Mouse (Mus musculus) midbrain, embryonic 14.5 days (tissue): ENCODE results near the gene Fsd1. TPM values are rescaled to one million over a fixed set of nuclear protein-coding genes. Genes with fewer than 3 reads are reported as not detected.

Experiments used
- ATAC-seq: fragments of 200-750 bp; cut with Nextera tagmentation; 2 replicates; pipeline ENCODE4 v1.8.0; 2017; ENCODE audit warnings: moderate number of reproducible peaks, moderate library complexity; ENCODE audit not compliant: low FRiP score, low TSS enrichment
- DNase-seq: peaks from one replicate; pipeline ENCODE4 v3.0.0-alpha.2; 2015
- H3K27ac ChIP-seq: fragments of 300-500 bp; sonication (generic); replicated peaks from 2 replicates; pipeline ENCODE4 v1.5.1; 2014; ENCODE audit warnings: mild to moderate bottlenecking, low read depth, low read length, moderate library complexity
- H3K27me3 ChIP-seq: fragments of 300-500 bp; sonication (generic); 2 replicates; pipeline ENCODE4 v1.6.1; 2014; ENCODE audit warnings: low read length, control low read depth, mixed read lengths; ENCODE audit not compliant: control insufficient read depth, insufficient read depth
- H3K36me3 ChIP-seq: fragments of 300-500 bp; sonication (generic); 2 replicates; pipeline ENCODE4 v1.6.1; 2014; ENCODE audit warnings: low read length, control low read depth; ENCODE audit not compliant: control insufficient read depth, insufficient read depth
- H3K4me1 ChIP-seq: fragments of 300-500 bp; sonication (generic); 2 replicates; pipeline ENCODE4 v1.6.1; 2014; ENCODE audit warnings: mild to moderate bottlenecking, antibody characterized with exemption, low read length, control low read depth; ENCODE audit not compliant: control insufficient read depth, insufficient read depth
- H3K4me2 ChIP-seq: fragments of 300-500 bp; sonication (generic); 2 replicates; pipeline ENCODE4 v1.6.1; 2014; ENCODE audit warnings: mild to moderate bottlenecking, low read length, moderate library complexity
- H3K4me3 ChIP-seq: fragments of 300-500 bp; sonication (generic); replicated peaks from 2 replicates; pipeline ENCODE4 v1.5.1; 2014; ENCODE audit warnings: low read depth, low read length
- H3K9ac ChIP-seq: fragments of 300-500 bp; sonication (generic); replicated peaks from 2 replicates; pipeline ENCODE4 v1.6.1; 2014; ENCODE audit warnings: mild to moderate bottlenecking, low read length, moderate library complexity
- H3K9me3 ChIP-seq: fragments of 300-500 bp; sonication (generic); 2 replicates; pipeline ENCODE4 v1.6.1; 2016; ENCODE audit warnings: low read length, control low read depth, mixed read lengths; ENCODE audit not compliant: control insufficient read depth
- WGBS: fragments of 180-500 bp; shearing (Covaris S2); extraction: QIAGEN DNeasy Blood & Tissue Kit; methylation state at CpG from one replicate; pipeline ENCODE4 v1.1.7; 2014; 5-methylcytosine and 5-hydroxymethylcytosine counted together
- polyA plus RNA-seq: library from polyadenylated mRNA; unstranded; fragments of >200 nt; fragmentation: Nextera tagmentation; extraction: Ambion mirVana; gene quantifications from 2 replicates; pipeline ENCODE4 v1.2.1, GENCODE M21; 2014

Fsd1 gene
- polyA plus RNA-seq, 1 experiment from 2014 or later = 141 TPM

GRCm38 (mm10) chr17:55999794-56000499, 13.6 kb downstream of the Fsd1 start:
- Histone ChIP-seq H3K27me3 (peaks cover 9% of the 10 kb centered on the region; the same call in 1 of the 2 replicates), H3K4me2 (no peak overlapping the region), H3K9me3 (no peaks in the 10 kb centered on the region), H3K4me3 (no peak overlapping the region), H3K9ac (no peak overlapping the region), H3K36me3 (peaks cover 27% of the 10 kb centered on the region), H3K27ac (no peak overlapping the region), H3K4me1 (no peaks in the 10 kb centered on the region)
- ATAC-seq = peak; percentile 32; the same call in 1 of the 2 replicates
- 10% methylated on average over 30 of the region's 30 CpGs for WGBS
- DNase-seq = no peak

- H3K4me1 ChIP-seq = peaks cover 4% of the 10 kb centered on the region; the same call in 1 of the 2 replicates
- no peak overlapping the region for H3K4me2 ChIP-seq
- no peak overlapping the region for H3K27ac ChIP-seq
- no peaks in the 10 kb centered on the region for H3K9me3 ChIP-seq
- H3K27me3 ChIP-seq = peaks cover 9% of the 10 kb centered on the region; the same call in 1 of the 2 replicates
- H3K9ac ChIP-seq = no peak overlapping the region
- ATAC-seq (no peak), DNase-seq (no peak)
- no peak overlapping the region for H3K4me3 ChIP-seq
- H3K36me3 ChIP-seq = no peaks in the 10 kb centered on the region
- 92% methylated on average over 3 of the region's 3 CpGs for WGBS
Observed at GRCm38 (mm10) chr17:56003000-56003399, 16.7 kb downstream of the Fsd1 start.

GRCm38 (mm10) chr17:56005415-56006061, 19.2 kb downstream of the Fsd1 start, which contains the start of the genes Stap2 and Mpnd:
Gene Stap2, minus strand, starts transcription at chr17:56005584.
Gene Mpnd, plus strand, starts transcription at chr17:56005711.
- 55% methylated on average over 13 of the region's 13 CpGs for WGBS
- DNase-seq = peak; percentile 84

DNA sequence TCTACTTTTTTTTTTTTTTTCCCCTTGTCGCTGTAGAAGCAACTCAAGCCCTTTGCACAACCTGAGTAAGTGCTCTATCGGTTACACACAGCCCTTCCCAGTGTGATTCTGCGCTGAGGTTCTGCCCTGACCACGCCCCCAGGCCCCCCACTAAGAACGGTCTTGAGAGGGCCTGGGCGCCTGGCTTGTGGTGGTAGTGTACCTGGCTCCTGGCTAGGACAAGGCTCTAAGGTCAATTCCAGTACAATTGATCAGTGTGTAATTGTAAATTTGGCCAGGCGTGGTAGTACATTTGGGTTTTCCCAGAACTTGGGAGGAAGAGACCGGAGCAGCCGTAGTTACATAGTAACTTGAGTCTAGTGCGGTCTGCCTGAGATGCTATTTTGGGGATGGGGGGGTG, 20.6 kb downstream of the Fsd1 start:
- Histone ChIP-seq H3K36me3 (peaks cover 12% of the 10 kb centered on the region), H3K4me1 (peaks cover 21% of the 10 kb centered on the region), H3K4me3 (no peak overlapping the region), H3K9ac (no peak overlapping the region), H3K27ac (peak overlapping the region; percentile 97; the same call in 1 of the 2 replicates), H3K9me3 (no peaks in the 10 kb centered on the region), H3K27me3 (no peaks in the 10 kb centered on the region), H3K4me2 (no peak overlapping the region)
- no peak for DNase-seq
- WGBS = 53% methylated on average over 10 of the region's 10 CpGs
- no peak for ATAC-seq

More at GRCm38 (mm10) chr17:56005415-56006061, 19.2 kb downstream of the Fsd1 start, which contains the start of the genes Stap2 and Mpnd:
- H3K4me1 ChIP-seq = peaks cover 12% of the 10 kb centered on the region
- H3K4me3 ChIP-seq = no peak within 1 kb of the TSS
- peaks cover 3% of the 10 kb centered on the region; the same call in 1 of the 2 replicates for H3K27me3 ChIP-seq
- H3K9me3 ChIP-seq = no peaks in the 10 kb centered on the region
- no peaks in the 10 kb centered on the region for H3K36me3 ChIP-seq
- H3K4me2 ChIP-seq = no peak within 1 kb of the TSS
- no peak within 1 kb of the TSS for H3K27ac ChIP-seq
- H3K9ac ChIP-seq = no peak within 1 kb of the TSS
- ATAC-seq = no peak

- Histone ChIP-seq H3K4me1 (peaks cover 21% of the 10 kb centered on the region), H3K27ac (peak overlapping the region; percentile 97), H3K36me3 (peaks cover 19% of the 10 kb centered on the region), H3K4me3 (peak overlapping the region; percentile 76), H3K9me3 (no peaks in the 10 kb centered on the region), H3K27me3 (no peaks in the 10 kb centered on the region), H3K4me2 (peak overlapping the region; percentile 98), H3K9ac (no peak overlapping the region)
- 35% methylated on average over 13 of the region's 14 CpGs for WGBS
- DNase-seq = peak; percentile 46
- ATAC-seq = no peak; the same call in 1 of the 2 replicates
Observed at GRCm38 (mm10) chr17:56007444-56008355, 21.4 kb downstream of the Fsd1 start.

DNA sequence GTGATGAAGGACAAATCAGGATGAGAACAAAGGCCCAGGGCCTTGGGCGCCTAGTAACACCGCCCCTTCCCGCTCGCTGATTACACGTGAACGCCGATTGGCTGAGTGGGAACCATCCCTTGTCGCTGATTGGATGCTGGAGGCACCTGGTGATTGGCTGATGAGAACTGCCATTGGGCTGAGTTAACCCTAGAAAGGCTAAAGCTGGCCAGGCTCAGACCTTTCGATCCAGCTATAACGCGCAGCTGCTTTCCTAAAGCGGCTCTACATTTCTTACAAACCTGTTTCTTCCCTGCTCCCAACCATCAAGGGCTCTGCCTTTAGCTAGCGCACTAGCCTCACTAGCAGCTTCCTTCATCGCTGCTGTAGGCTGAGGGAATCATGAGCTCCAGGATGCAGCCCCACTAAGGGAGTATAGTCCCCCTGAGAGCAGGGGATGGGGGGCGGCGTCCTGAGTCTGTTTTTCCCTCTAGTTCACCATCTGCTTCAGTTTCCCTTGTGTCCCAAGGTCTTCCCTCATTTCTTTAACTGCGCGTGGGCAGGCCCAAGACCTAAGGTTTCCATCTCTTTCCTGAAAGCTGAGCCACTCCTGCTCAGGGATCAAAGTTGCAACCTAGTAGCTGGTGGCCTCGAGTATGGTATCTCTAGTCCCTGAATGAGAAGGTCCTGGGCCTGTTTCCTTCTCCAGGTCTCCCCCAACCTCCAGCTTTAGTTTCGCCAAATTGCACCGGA, 22.2 kb downstream of the Fsd1 start:
- DNase-seq = peak; percentile 98
- peaks cover 25% of the 10 kb centered on the region for H3K36me3 ChIP-seq
- peak; percentile 93 for ATAC-seq
- peak overlapping the region; percentile 82 for H3K9ac ChIP-seq
- no peaks in the 10 kb centered on the region for H3K9me3 ChIP-seq
- peak overlapping the region; percentile 76 for H3K4me3 ChIP-seq
- H3K27me3 ChIP-seq = no peaks in the 10 kb centered on the region
- peak overlapping the region; percentile 98 for H3K4me2 ChIP-seq
- WGBS = under 1% methylated on average over 21 of the region's 21 CpGs
- peaks cover 21% of the 10 kb centered on the region for H3K4me1 ChIP-seq
- peak overlapping the region; percentile 97 for H3K27ac ChIP-seq

DNA sequence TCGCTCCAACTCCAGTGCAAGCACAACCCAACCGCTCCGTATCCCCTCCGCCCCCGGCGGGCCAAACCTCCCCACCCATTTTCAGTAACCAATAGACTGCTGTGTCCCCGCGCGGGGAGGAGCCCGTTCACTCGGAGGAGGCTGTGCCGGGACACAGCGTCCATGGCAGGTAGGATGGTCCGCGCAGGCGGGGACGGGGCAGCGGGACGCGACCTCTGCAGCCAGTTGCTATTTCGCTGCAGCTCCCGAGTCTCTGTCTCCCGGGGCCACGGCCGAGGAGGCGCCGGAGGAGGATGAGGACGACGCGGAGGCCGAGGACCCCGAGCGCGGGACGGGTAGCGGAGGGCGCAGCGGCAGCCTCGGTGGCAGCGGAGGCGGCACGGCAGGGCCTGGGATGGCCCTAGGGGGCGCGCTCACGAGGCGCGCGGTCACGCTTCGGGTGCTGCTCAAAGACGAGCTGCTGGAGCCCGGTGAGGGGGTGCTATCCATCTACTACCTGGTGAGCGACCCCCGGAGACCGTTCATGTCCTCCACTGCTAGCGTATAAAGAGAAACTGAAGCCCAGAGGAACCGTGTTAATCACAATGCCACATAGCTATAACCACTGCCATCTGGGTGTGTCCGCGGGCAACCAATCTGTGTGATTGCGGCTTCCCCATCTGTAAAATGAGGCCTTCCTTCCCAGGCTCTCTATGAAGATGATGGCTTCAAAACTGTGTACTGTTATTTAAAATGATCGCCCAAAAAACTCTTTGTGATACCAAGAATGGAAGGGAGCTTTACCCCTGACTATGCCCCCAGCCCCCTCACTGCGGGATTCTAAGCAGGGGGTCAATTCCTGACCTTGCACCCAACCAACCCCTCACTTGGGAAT, 23.0 kb downstream of the Fsd1 start:
- peak; percentile 94 for DNase-seq
- H3K36me3 ChIP-seq = peaks cover 29% of the 10 kb centered on the region
- WGBS = 1% methylated on average over 58 of the region's 62 CpGs

More for the DNA sequence above, 23.0 kb downstream of the Fsd1 start:
- H3K4me3 ChIP-seq = peak overlapping the region; percentile 76
- no peaks in the 10 kb centered on the region for H3K9me3 ChIP-seq
- H3K9ac ChIP-seq = peak overlapping the region; percentile 82
- peaks cover 21% of the 10 kb centered on the region for H3K4me1 ChIP-seq
- no peaks in the 10 kb centered on the region for H3K27me3 ChIP-seq
- peak overlapping the region; percentile 98 for H3K4me2 ChIP-seq
- H3K27ac ChIP-seq = peak overlapping the region; percentile 97
- ATAC-seq = peak; percentile 88
